Mouse (Mus musculus) regulatory T cell (primary cell): ENCODE results near the gene Cct7.

Experiments used
- in situ Hi-C: fragments of 300-600 bp; cut with MboI, MseI; formaldehyde crosslinking; loops from one replicate; pipeline ENCODE4 v1.15.1; 2025; ENCODE audit warnings: high pct_unique_total_duplicates

Gene Cct7

GRCm38 (mm10) chr6:85501571-85502102, 50.3 kb downstream of the Cct7 start:
- in situ Hi-C loops = no loop called here

- in situ Hi-C loops = no loop called here
Observed at GRCm38 (mm10) chr6:85502103-85502910, 51.0 kb downstream of the Cct7 start.

GRCm38 (mm10) chr6:85502911-85503250, 51.6 kb downstream of the Cct7 start, which contains the start of gene Fbxo41:
TSS of gene Fbxo41 (minus strand) at chr6:85502994.
- in situ Hi-C loops = no loop called here

- in situ Hi-C loops = no loop called here
Observed at GRCm38 (mm10) chr6:85504908-85505307, 53.6 kb downstream of the Cct7 start.

- in situ Hi-C loops = no loop called here
Observed at GRCm38 (mm10) chr6:85508602-85509001, 57.3 kb downstream of the Cct7 start.

GRCm38 (mm10) chr6:85510476-85510875, 59.2 kb downstream of the Cct7 start:
- in situ Hi-C loops = no loop called here

GRCm38 (mm10) chr6:85511286-85512055, 60.2 kb downstream of the Cct7 start:
- in situ Hi-C loops = no loop called here

- in situ Hi-C loops = no loop called here
Observed at GRCm38 (mm10) chr6:85512056-85512440, 60.7 kb downstream of the Cct7 start.

- in situ Hi-C loops = no loop called here
Observed at GRCm38 (mm10) chr6:85512577-85513530, 61.5 kb downstream of the Cct7 start.

- in situ Hi-C loops = no loop called here
Observed at GRCm38 (mm10) chr6:85513531-85513910, 62.2 kb downstream of the Cct7 start, which contains the start of gene Egr4. TSS of gene Egr4 (minus strand) at chr6:85513589.

- in situ Hi-C loops = no loop called here
Observed at GRCm38 (mm10) chr6:85515941-85516340, 64.6 kb downstream of the Cct7 start.
